Mouse (Mus musculus) kidney, adult 2 months (tissue): ENCODE data around the gene Sec16b.

ENCODE experiments used
- CTCF ChIP-seq: fragments of 200-500 bp; conservative IDR thresholded peaks from 2 replicates; pipeline ENCODE4 v1.5.1; 2011; ENCODE audit warnings: low read depth, mild to moderate bottlenecking, control low read depth, low read length, moderate library complexity, mixed read lengths; ENCODE audit not compliant: insufficient read depth, insufficient read length
- POLR2A ChIP-seq: fragments of 200-500 bp; IDR thresholded peaks from one replicate; pipeline ENCODE4 v1.6.1; 2011; ENCODE audit warnings: low read depth, low read length, control low read depth

DNA sequence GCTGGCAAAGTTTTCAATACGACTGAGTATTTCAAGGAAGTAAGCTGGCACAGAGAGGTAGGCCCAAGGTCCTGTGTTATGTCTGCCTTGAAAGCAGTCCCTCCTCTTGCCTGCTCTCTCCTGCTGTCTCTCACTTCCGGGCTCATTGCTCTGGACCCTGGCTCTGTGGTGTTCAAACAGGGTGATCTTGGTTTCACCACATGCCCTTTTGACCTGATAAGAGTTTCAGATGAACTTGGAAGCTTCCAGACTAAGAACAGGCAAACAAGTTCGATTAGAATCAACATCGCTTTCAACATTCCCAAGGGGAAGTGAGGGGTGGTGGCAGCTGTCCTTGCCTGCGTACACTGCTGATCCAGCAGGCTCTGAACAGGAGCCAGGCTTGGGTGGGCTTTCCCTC, 20.1 kb downstream of the Sec16b start:
- no peak for TF ChIP-seq CTCF
- TF ChIP-seq POLR2A = no peak
